Mouse (Mus musculus) hindbrain, embryonic 16.5 days (tissue): ENCODE measurements at regions not wholly inside any gene's neighbourhood (a gene's known extent, or its start where the extent isn't known, plus 50 kb on each side); places are given as distances from the start of the nearest gene placed in this dataset.

Experiments used
- ATAC-seq: fragments of 200-750 bp; cut with Nextera tagmentation; 2 replicates; pipeline ENCODE4 v1.8.0; 2017; ENCODE audit warnings: moderate TSS enrichment, moderate library complexity
- H3K27ac ChIP-seq: fragments of 300-500 bp; sonication (generic); 2 replicates; pipeline ENCODE4 v1.5.1; 2014; ENCODE audit warnings: low read depth, mild to moderate bottlenecking, control low read depth, low read length, moderate library complexity
- H3K27me3 ChIP-seq: fragments of 300-500 bp; sonication (generic); replicated peaks from 2 replicates; pipeline ENCODE4 v1.6.1; 2014; ENCODE audit warnings: low read length; ENCODE audit not compliant: control insufficient read depth, insufficient read depth
- H3K36me3 ChIP-seq: fragments of 300-500 bp; sonication (generic); 2 replicates; pipeline ENCODE4 v1.6.1; 2014; ENCODE audit warnings: mild to moderate bottlenecking, low read length, moderate library complexity, mixed read lengths; ENCODE audit not compliant: control insufficient read depth, insufficient read depth
- H3K4me1 ChIP-seq: fragments of 300-500 bp; sonication (generic); 2 replicates; pipeline ENCODE4 v1.6.1; 2014; ENCODE audit warnings: low read depth, low read length; ENCODE audit not compliant: control insufficient read depth, insufficient read depth
- H3K4me2 ChIP-seq: fragments of 300-500 bp; sonication (generic); 2 replicates; pipeline ENCODE4 v1.6.1; 2014; ENCODE audit warnings: mild to moderate bottlenecking, low read length, control low read depth, moderate library complexity
- H3K4me3 ChIP-seq: fragments of 300-500 bp; sonication (generic); 2 replicates; pipeline ENCODE4 v1.5.1; 2014; ENCODE audit warnings: mild to moderate bottlenecking, low read length, control low read depth, moderate library complexity
- H3K9ac ChIP-seq: fragments of 300-500 bp; sonication (generic); 2 replicates; pipeline ENCODE4 v1.6.1; 2014; ENCODE audit warnings: low read depth, mild to moderate bottlenecking, control low read depth, low read length, moderate library complexity
- H3K9me3 ChIP-seq: fragments of 300-500 bp; sonication (generic); 2 replicates; pipeline ENCODE4 v1.6.1; 2014; ENCODE audit warnings: mild to moderate bottlenecking, low read length, moderate library complexity; ENCODE audit not compliant: control insufficient read depth
- WGBS: fragments of 180-500 bp; shearing (Covaris S2); extraction: QIAGEN DNeasy Blood & Tissue Kit; methylation state at CpG from one replicate; pipeline ENCODE4 v1.1.7; 2014; 5-methylcytosine and 5-hydroxymethylcytosine counted together

DNA sequence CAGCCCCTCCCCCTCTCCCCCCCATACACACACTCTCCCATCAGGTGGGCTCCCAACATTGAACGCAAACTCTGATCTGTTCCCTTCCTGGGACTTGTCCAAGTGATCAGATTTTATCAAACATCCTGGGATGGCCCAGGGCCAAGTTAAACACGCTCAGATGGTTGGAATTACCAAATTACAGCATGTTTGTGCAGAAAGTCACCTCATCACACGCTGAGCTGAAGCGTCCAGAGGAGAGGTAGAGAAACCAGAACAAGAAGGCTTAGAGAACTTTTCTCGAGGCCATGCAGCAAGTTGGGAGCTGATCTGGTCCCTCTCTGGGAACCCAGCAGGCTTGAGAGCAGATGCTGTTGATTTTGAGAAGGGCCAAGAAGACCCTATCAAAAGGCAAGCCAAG, 136.5 kb downstream of the Sec61b start:
- no peaks in the 10 kb centered on the region for H3K36me3 ChIP-seq
- H3K27ac ChIP-seq = no peak overlapping the region
- H3K4me3 ChIP-seq = no peak overlapping the region
- no peaks in the 10 kb centered on the region for H3K9me3 ChIP-seq
- H3K4me2 ChIP-seq = no peak overlapping the region
- H3K9ac ChIP-seq = no peak overlapping the region
- no peaks in the 10 kb centered on the region for H3K27me3 ChIP-seq
- ATAC-seq = no peak
- H3K4me1 ChIP-seq = peaks cover 8% of the 10 kb centered on the region
- 75% methylated on average over 5 of the region's 5 CpGs for WGBS

DNA sequence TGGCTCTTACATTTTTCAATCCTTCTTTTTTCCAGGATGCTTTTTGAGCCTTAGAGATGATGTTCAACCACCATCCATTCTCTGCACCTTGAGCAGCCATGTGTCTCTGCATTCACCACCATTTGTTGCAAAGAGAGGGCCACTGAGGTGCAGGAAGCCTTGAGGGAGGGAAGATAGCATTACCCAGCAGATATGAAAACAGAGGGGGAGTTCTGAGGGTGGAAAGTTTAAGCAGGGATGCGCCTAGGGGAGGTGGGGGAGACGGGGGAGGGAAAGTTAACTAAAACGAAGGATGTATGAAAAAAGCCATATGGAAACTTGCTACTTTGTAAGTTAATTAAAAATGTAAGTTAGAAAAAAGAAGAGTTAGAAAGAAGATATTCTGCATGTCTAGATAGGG, 142.1 kb downstream of the Sec61b start:
- 85% methylated on average over 3 of the region's 3 CpGs for WGBS
- Histone ChIP-seq H3K9ac (no peak overlapping the region), H3K4me3 (no peak overlapping the region), H3K36me3 (no peaks in the 10 kb centered on the region), H3K4me1 (no peaks in the 10 kb centered on the region), H3K4me2 (no peak overlapping the region), H3K9me3 (no peaks in the 10 kb centered on the region), H3K27me3 (no peaks in the 10 kb centered on the region), H3K27ac (no peak overlapping the region)
- ATAC-seq = no peak

DNA sequence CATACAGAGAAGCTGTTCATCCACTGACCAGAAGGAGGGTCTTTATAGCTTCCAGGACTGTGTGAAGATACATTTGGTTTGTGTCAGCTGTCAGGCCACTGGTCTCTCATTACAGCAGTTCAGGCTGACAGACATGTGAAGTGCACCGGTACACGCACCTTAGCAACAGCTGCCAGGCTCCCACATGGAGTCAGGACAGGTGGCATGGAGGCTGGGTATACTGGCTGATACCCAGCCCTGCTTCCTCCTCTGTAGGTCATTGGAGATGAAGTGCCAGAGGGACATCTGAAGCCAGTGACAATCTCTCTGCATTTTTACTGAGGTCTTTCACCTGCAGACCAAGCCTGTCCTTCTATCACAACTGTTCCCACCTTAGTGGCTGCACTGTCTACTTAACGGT, 146.2 kb downstream of the Sec61b start:
- Histone ChIP-seq H3K27ac (no peak overlapping the region), H3K27me3 (no peaks in the 10 kb centered on the region), H3K9ac (no peak overlapping the region), H3K4me1 (no peaks in the 10 kb centered on the region), H3K4me2 (no peak overlapping the region), H3K36me3 (no peaks in the 10 kb centered on the region), H3K9me3 (no peaks in the 10 kb centered on the region), H3K4me3 (no peak overlapping the region)
- ATAC-seq = no peak
- 91% methylated on average over 3 of the region's 3 CpGs for WGBS

DNA sequence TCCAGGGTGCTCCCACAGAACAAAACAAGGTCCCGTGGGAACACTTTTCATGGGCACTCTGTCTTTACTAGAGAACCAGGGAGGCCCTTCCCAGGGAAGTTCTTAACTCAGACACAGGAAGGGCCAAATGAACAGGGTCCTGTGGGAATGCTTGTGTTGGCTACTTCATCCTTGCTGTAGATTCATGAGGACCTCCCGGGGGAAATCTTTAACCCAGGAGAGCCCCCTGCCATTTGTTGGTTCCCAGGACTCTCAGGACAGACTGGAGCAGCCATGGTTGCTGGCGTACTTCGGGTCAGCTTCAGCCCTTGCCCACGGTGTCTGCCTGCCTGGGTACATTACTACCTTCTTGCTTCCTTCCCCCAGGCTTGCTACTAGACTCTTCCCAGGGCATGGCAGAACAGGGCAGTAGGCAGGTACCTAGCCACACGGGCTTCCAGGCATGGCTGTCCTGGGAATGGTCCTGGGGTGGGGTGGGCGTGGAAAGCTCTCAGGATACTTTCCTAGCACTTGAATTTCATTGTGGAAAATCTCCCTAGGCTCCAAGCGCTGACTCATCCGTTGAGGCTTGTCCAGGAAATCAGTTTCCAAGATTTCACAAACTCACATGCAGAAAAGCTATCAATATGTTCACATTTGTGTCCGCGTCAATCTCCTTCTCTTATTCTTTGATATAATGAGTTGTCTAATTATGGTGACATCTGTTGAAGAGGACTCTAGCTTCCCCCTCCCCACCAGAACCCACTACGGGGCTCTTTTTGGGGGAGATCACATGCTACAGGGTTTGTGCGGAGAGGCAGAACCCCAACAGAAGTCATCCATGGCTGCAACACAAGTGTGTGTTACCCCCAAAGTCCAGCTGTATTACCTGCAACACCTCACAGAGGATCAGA, 148.6 kb downstream of the Sec61b start:
- no peak for ATAC-seq
- 86% methylated on average over 13 of the region's 13 CpGs for WGBS

DNA sequence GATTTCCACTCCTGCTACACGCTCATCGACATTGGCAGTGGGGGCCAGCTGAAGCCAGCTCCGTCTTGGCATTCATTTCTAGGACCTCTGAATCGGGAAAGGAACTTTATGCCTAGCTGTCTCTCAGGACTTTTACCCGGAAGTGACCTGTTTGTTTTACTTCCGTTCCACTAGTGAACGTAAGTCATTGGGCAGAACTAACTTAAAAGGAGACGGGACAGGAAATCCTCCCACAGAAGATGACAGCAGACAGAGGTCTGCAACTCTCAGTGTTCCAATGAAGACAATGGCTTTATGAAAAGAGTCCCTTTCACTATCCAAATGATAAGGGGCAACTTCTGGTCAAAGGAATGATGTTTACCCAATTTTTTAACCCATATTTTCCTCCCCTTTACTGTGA, 155.5 kb downstream of the Sec61b start:
- H3K4me3 ChIP-seq = no peak overlapping the region
- no peaks in the 10 kb centered on the region for H3K36me3 ChIP-seq
- no peaks in the 10 kb centered on the region for H3K27me3 ChIP-seq
- H3K4me1 ChIP-seq = no peaks in the 10 kb centered on the region
- H3K9ac ChIP-seq = no peak overlapping the region
- WGBS = 61% methylated on average over 8 of the region's 8 CpGs
- H3K27ac ChIP-seq = no peak overlapping the region
- no peak for ATAC-seq
- no peaks in the 10 kb centered on the region for H3K9me3 ChIP-seq
- no peak overlapping the region for H3K4me2 ChIP-seq

More for the DNA sequence above, 148.6 kb downstream of the Sec61b start:
- no peaks in the 10 kb centered on the region for H3K9me3 ChIP-seq
- H3K27ac ChIP-seq = no peak overlapping the region
- no peak overlapping the region for H3K9ac ChIP-seq
- no peak overlapping the region for H3K4me3 ChIP-seq
- no peak overlapping the region for H3K4me2 ChIP-seq
- H3K36me3 ChIP-seq = no peaks in the 10 kb centered on the region
- H3K4me1 ChIP-seq = no peaks in the 10 kb centered on the region
- H3K27me3 ChIP-seq = no peaks in the 10 kb centered on the region

DNA sequence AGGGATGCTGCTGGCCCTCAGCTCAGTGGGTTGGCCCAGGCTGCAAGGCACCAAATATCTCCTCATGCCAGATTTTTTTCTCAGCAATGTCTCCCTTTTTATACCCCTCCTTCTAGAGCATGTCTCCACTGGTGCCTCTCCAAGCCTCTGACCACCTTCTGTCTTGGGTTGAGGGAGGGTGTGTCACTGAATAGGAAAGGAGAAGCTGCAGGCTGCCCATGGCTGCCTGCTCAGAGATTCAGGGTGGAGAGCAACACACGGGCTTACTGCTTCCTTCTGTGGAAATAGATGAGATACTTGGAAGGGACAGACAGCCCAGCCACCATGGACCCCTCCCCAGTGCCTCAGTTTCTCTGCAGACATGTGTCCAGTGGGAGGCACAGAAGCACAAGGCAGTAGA, 156.0 kb downstream of the Sec61b start:
- Histone ChIP-seq H3K27me3 (no peaks in the 10 kb centered on the region), H3K9me3 (no peaks in the 10 kb centered on the region), H3K9ac (no peak overlapping the region), H3K4me1 (no peaks in the 10 kb centered on the region), H3K27ac (no peak overlapping the region), H3K4me3 (no peak overlapping the region), H3K36me3 (no peaks in the 10 kb centered on the region), H3K4me2 (no peak overlapping the region)
- ATAC-seq = no peak
- WGBS = 63% methylated on average over 1 of the region's 1 CpGs

DNA sequence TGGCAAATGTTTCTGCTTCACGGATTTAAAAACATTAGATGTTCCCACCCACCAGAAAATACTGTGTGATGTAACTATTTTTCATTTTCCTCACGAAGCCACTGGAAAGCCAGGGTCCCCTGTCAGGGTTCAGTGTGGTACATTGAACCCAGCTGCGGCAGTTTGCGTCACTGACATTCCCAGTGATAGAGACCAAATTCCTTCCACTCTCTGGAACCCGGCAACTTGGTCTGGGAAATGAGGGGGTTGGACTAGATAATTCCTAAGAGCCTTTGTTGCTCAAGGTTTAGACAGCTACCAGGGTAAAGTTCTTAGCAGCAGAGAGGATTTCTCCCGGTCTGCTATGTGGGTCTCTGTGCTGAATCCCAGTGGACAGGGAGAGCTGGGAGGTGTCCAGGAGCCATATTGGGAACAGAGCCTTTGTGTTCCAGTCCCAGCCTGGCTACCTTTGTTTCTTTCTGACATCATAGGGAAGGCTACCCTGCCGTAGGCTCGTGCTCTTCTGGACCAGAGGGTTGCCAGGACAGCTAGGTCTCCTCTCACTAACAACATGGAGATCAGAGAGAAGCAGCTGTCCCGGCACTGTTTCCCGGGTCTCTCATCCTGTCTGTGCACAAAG, 164.5 kb downstream of the Sec61b start:
- H3K27me3 ChIP-seq = no peaks in the 10 kb centered on the region
- H3K4me3 ChIP-seq = no peak overlapping the region
- H3K36me3 ChIP-seq = no peaks in the 10 kb centered on the region
- ATAC-seq = peak; percentile 45; the same call in 1 of the 2 replicates
- no peaks in the 10 kb centered on the region for H3K4me1 ChIP-seq
- no peak overlapping the region for H3K9ac ChIP-seq
- H3K4me2 ChIP-seq = no peak overlapping the region
- H3K27ac ChIP-seq = no peak overlapping the region
- no peaks in the 10 kb centered on the region for H3K9me3 ChIP-seq
- WGBS = 37% methylated on average over 10 of the region's 10 CpGs

DNA sequence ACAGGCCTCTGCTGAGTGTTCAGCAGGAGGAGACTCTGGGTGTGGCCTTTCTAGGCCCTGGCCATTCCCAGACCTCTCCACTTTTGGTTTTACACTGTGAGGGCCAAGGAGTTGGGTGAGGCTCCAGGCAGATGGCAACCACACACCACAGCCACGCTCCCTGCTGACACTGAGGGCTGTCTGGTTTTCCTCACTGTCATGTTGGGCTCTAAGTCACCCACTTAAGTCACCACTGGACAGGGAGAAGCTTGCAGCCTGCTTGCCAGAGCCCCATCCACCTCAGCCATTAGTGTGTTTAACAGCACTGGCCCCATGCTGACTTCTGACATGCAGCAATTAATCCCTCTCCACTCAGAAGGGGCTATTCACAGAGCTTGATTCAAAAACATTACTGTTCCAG, 170.6 kb downstream of the Sec61b start:
- no peaks in the 10 kb centered on the region for H3K36me3 ChIP-seq
- no peak for ATAC-seq

DNA sequence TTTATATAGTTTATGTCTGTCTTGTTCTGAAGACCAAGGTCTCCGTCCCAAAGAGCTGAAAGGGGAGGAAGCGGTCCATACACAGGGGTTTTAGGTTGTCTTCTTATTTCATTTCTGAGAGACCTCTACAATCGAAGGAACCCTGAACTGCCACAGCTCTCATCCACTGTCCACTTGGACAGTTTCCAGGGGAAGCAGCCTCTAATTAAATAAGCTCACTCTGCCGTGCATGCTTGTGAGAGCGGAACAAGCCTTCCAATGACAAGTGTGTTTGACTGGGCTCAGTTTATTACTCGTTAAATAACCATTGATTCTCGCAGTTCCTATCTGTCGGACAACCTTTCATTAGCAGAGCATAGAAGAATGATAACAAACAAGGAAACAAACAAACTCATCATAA, 174.2 kb downstream of the Sec61b start:
- no peak for ATAC-seq
- H3K4me2 ChIP-seq = no peak overlapping the region
- no peaks in the 10 kb centered on the region for H3K4me1 ChIP-seq
- H3K9ac ChIP-seq = no peak overlapping the region
- no peak overlapping the region for H3K4me3 ChIP-seq
- H3K27me3 ChIP-seq = no peaks in the 10 kb centered on the region
- 55% methylated on average over 8 of the region's 8 CpGs for WGBS
- no peaks in the 10 kb centered on the region for H3K36me3 ChIP-seq
- no peaks in the 10 kb centered on the region for H3K9me3 ChIP-seq
- no peak overlapping the region for H3K27ac ChIP-seq

More for the DNA sequence above, 170.6 kb downstream of the Sec61b start:
- no peak overlapping the region for H3K9ac ChIP-seq
- no peaks in the 10 kb centered on the region for H3K27me3 ChIP-seq
- H3K4me1 ChIP-seq = no peaks in the 10 kb centered on the region
- no peak overlapping the region for H3K27ac ChIP-seq
- no peak overlapping the region for H3K4me3 ChIP-seq
- H3K4me2 ChIP-seq = no peak overlapping the region
- no peaks in the 10 kb centered on the region for H3K9me3 ChIP-seq
- 67% methylated on average over 1 of the region's 1 CpGs for WGBS
